Mouse (Mus musculus) midbrain, embryonic 12.5 days (tissue): ENCODE data around the gene 4930449I24Rik. TPM values are rescaled to one million over a fixed set of nuclear protein-coding genes. Genes with fewer than 3 reads are reported as not detected.
"Not testable (repeated sequence)": the region's sequence is repeated elsewhere in the genome, so short reads cannot be mapped to it uniquely, and the experiment has no call there.

Experiments used
- ATAC-seq: fragments of 200-750 bp; cut with Nextera tagmentation; 2 replicates; pipeline ENCODE4 v1.8.0; 2017; ENCODE audit warnings: low read depth, moderate TSS enrichment, moderate library complexity; ENCODE audit not compliant: low FRiP score
- H3K27ac ChIP-seq: fragments of 300-500 bp; sonication (generic); replicated peaks from 2 replicates; pipeline ENCODE4 v1.5.1; 2016; ENCODE audit warnings: mild to moderate bottlenecking
- H3K27me3 ChIP-seq: fragments of 300-500 bp; sonication (generic); 2 replicates; pipeline ENCODE4 v1.6.1; 2016; ENCODE audit warnings: mild to moderate bottlenecking
- H3K36me3 ChIP-seq: fragments of 300-500 bp; sonication (generic); 2 replicates; pipeline ENCODE4 v1.6.1; 2016
- H3K4me1 ChIP-seq: fragments of 300-500 bp; sonication (generic); 2 replicates; pipeline ENCODE4 v1.6.1; 2016
- H3K4me2 ChIP-seq: fragments of 300-500 bp; sonication (generic); replicated peaks from 2 replicates; pipeline ENCODE4 v1.6.1; 2016; ENCODE audit warnings: mild to moderate bottlenecking, moderate library complexity
- H3K4me3 ChIP-seq: fragments of 300-500 bp; sonication (generic); 2 replicates; pipeline ENCODE4 v1.5.1; 2016; ENCODE audit warnings: mild to moderate bottlenecking
- H3K9ac ChIP-seq: fragments of 300-500 bp; sonication (generic); replicated peaks from 2 replicates; pipeline ENCODE4 v1.6.1; 2016; ENCODE audit warnings: mild to moderate bottlenecking, moderate library complexity
- H3K9me3 ChIP-seq: fragments of 300-500 bp; sonication (generic); 2 replicates; pipeline ENCODE4 v1.6.1; 2016; ENCODE audit warnings: mild to moderate bottlenecking
- WGBS: fragments of 180-500 bp; shearing (Covaris S2); methylation state at CpG from one replicate; pipeline ENCODE4 v1.1.7; 2016; 5-methylcytosine and 5-hydroxymethylcytosine counted together
- polyA plus RNA-seq: library from polyadenylated mRNA; unstranded; fragments of >200 nt; fragmentation: Nextera tagmentation; extraction: Ambion mirVana; gene quantifications from 2 replicates; pipeline ENCODE4 v1.2.1, GENCODE M21; 2016

Gene 4930449I24Rik
- polyA plus RNA-seq = not detected in 2 replicates

DNA sequence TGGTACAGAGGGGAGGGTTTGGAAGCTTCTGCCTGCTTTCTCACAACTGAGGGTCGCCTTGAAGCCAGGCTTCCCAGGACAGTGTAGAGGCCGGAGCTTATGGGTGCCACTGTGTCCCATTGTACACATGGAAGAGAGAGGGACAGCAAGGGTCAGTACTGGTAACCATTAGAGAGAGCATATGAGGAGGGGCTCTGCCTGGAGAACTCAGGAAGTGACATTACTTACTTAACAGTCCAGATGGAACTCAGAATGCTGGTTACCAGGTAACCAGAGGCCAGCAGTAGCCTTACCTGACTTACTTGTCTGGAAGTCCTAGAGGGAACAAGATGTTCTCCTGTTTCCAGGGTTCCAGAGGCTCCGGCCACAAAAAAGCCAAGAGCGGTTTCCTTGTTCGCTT, at the start of gene 4930449I24Rik:
Gene 4930449I24Rik, plus strand, starts transcription at position 301 of the 400 bp plus-strand sequence.
- no CpG with 5 or more reads among the region's 5 CpGs for WGBS
- not testable (repeated sequence) for H3K9me3 ChIP-seq, ATAC-seq

GRCm38 (mm10) chr5:146453556-146453955, 48.6 kb upstream of the 4930449I24Rik start:
- H3K36me3 ChIP-seq = peaks cover 32% of the 10 kb centered on the region
- H3K27ac ChIP-seq = no peak overlapping the region
- no peak overlapping the region for H3K9ac ChIP-seq
- H3K4me1 ChIP-seq = no peaks in the 10 kb centered on the region
- no peak for ATAC-seq
- no peak overlapping the region for H3K4me3 ChIP-seq
- WGBS = 91% methylated on average over 6 of the region's 6 CpGs
- no peaks in the 10 kb centered on the region for H3K9me3 ChIP-seq
- no peaks in the 10 kb centered on the region for H3K27me3 ChIP-seq
- H3K4me2 ChIP-seq = no peak overlapping the region

More for the DNA sequence above, at the start of gene 4930449I24Rik:
- H3K4me2 ChIP-seq, H3K4me1 ChIP-seq, H3K27me3 ChIP-seq, H3K9ac ChIP-seq, H3K4me3 ChIP-seq, H3K36me3 ChIP-seq, H3K27ac ChIP-seq: not testable (repeated sequence)

DNA sequence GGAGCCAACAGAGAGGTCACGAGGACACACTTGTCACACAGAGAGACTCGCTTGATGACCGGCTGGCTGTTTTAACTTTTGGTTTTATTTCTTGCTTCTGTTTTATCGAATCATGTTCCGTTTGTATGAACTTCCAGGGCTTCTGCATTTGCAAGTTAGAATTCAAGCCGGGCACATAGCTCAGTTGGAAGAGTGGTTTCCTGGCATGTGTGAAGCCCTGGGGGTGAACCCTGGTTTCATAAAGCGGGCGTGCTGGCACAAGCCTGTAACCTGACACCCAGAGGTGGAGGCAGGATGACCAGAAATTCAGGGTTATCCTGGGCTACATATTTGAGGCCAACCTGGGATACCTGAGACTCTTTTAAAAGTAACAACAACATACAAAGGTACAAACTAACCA, 40.6 kb upstream of the 4930449I24Rik start:
- H3K4me1 ChIP-seq = no peaks in the 10 kb centered on the region
- H3K27me3 ChIP-seq = no peaks in the 10 kb centered on the region
- 87% methylated on average over 8 of the region's 8 CpGs for WGBS
- peaks cover 36% of the 10 kb centered on the region for H3K36me3 ChIP-seq
- no peak overlapping the region for H3K4me2 ChIP-seq
- H3K4me3 ChIP-seq = no peak overlapping the region
- H3K9me3 ChIP-seq = no peaks in the 10 kb centered on the region
- no peak overlapping the region for H3K27ac ChIP-seq
- ATAC-seq = no peak
- H3K9ac ChIP-seq = no peak overlapping the region

- Histone ChIP-seq H3K9ac (no peak overlapping the region), H3K36me3 (peaks cover 42% of the 10 kb centered on the region; the same call in 1 of the 2 replicates), H3K4me3 (no peak overlapping the region), H3K4me1 (no peaks in the 10 kb centered on the region), H3K27me3 (no peaks in the 10 kb centered on the region), H3K4me2 (no peak overlapping the region), H3K27ac (no peak overlapping the region), H3K9me3 (no peaks in the 10 kb centered on the region)
- 95% methylated on average over 19 of the region's 19 CpGs for WGBS
- no peak for ATAC-seq
Observed at GRCm38 (mm10) chr5:146466663-146467062, 35.5 kb upstream of the 4930449I24Rik start.

DNA sequence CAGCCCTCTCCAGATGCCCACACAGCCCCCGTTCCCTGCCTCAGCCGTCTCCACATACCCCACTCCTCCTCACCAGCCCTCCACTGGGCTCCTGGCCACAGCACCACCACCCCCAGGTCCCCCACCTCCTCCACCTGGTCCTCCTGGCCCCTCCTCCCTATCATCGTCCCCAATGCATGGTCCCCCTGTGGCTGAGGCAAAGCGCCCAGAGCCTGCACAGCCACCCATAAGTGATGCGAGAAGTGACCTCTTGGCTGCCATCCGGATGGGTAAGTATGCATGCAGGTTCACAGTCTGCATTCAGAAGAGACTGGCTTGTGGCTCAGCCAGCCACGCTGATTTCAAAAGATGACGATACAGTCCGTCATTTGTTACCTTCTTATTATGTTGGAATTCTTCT, 33.9 kb upstream of the 4930449I24Rik start:
- H3K27ac ChIP-seq = no peak overlapping the region
- peaks cover 45% of the 10 kb centered on the region; the same call in 1 of the 2 replicates for H3K36me3 ChIP-seq
- H3K9me3 ChIP-seq = no peaks in the 10 kb centered on the region
- no peak overlapping the region for H3K9ac ChIP-seq
- no peak for ATAC-seq
- WGBS = 88% methylated on average over 9 of the region's 9 CpGs
- no peak overlapping the region for H3K4me3 ChIP-seq
- H3K4me1 ChIP-seq = no peaks in the 10 kb centered on the region
- H3K27me3 ChIP-seq = no peaks in the 10 kb centered on the region
- no peak overlapping the region for H3K4me2 ChIP-seq

DNA sequence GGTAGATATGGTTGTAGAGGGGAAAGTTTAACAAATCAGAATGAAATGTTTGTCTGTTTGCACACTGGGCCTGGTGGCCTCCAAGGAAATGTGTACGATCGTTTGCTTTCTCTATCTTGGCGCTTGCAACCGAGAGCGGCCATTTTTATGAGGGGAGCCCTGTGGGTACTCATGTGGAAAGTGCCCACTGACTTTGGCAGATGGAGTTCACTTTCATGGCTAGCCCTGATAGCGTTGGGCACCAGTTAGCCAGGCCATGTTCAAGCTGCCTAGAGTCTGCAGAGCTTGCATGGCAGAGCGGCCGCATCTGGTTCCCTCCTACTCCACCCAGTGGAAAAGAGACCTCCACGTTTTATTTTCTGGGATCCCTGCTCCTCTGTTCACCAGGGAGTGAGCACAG, 31.4 kb upstream of the 4930449I24Rik start:
- ATAC-seq = no peak
- H3K4me3 ChIP-seq = no peak overlapping the region
- H3K27ac ChIP-seq = no peak overlapping the region
- peaks cover 44% of the 10 kb centered on the region; the same call in 1 of the 2 replicates for H3K36me3 ChIP-seq
- no peaks in the 10 kb centered on the region for H3K9me3 ChIP-seq
- no peaks in the 10 kb centered on the region for H3K27me3 ChIP-seq
- WGBS = 92% methylated on average over 9 of the region's 9 CpGs
- H3K9ac ChIP-seq = no peak overlapping the region
- H3K4me2 ChIP-seq = no peak overlapping the region
- no peaks in the 10 kb centered on the region for H3K4me1 ChIP-seq

GRCm38 (mm10) chr5:146471311-146471710, 30.9 kb upstream of the 4930449I24Rik start:
- peaks cover 42% of the 10 kb centered on the region; the same call in 1 of the 2 replicates for H3K36me3 ChIP-seq
- no peak overlapping the region for H3K9ac ChIP-seq
- ATAC-seq = no peak
- H3K4me2 ChIP-seq = no peak overlapping the region
- no peak overlapping the region for H3K27ac ChIP-seq
- H3K4me1 ChIP-seq = no peaks in the 10 kb centered on the region
- no peaks in the 10 kb centered on the region for H3K27me3 ChIP-seq
- WGBS = 91% methylated on average over 5 of the region's 5 CpGs
- H3K4me3 ChIP-seq = no peak overlapping the region
- H3K9me3 ChIP-seq = no peaks in the 10 kb centered on the region

GRCm38 (mm10) chr5:146471821-146472220, 30.4 kb upstream of the 4930449I24Rik start:
- no peaks in the 10 kb centered on the region for H3K27me3 ChIP-seq
- no peaks in the 10 kb centered on the region for H3K9me3 ChIP-seq
- H3K4me2 ChIP-seq = no peak overlapping the region
- 94% methylated on average over 12 of the region's 12 CpGs for WGBS
- H3K9ac ChIP-seq = no peak overlapping the region
- H3K36me3 ChIP-seq = peaks cover 39% of the 10 kb centered on the region; the same call in 1 of the 2 replicates
- no peak overlapping the region for H3K27ac ChIP-seq
- H3K4me3 ChIP-seq = no peak overlapping the region
- no peak for ATAC-seq
- H3K4me1 ChIP-seq = no peaks in the 10 kb centered on the region

DNA sequence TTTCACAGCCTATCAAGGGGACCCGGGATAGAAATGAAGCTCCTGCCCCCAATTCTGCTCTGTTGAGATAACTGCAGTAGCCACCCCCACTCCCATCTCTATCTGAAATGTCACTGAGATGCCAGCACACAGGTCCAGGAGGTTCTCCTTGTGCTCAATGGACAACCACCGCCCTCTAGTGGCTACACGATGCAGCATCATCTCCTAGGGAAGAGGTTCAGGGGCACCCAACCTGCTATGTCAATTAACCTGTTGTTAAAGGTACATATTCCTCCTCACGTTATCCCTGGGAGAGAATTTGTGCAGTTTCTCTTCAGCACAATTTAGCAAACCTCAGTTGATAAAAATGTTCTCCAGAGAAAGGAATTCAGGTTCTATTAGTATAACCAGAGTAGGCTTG, 22.6 kb upstream of the 4930449I24Rik start:
- not testable (repeated sequence) for H3K9me3 ChIP-seq, ATAC-seq, H3K27ac ChIP-seq, H3K4me1 ChIP-seq, H3K4me2 ChIP-seq, H3K27me3 ChIP-seq, H3K4me3 ChIP-seq, H3K36me3 ChIP-seq, H3K9ac ChIP-seq
- 15% methylated on average over 4 of the region's 4 CpGs for WGBS

DNA sequence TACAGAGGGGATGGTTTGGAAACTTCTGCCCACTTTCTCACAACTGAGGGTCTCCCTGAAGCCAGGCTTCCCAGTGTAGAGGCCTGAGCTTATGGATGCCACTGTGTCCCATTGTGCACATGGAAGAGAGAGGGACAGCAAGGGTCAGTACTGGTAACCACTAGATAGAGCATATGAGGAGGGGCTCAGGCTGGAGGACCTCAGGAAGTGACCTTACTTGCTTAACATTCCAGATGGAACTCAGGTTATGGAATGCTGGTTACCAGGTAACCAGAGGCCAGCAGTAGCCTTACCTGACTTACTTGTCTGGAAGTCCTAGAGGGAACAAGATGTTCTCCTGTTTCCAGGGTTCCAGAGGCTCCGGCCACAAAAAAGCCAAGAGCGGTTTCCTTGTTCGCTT, 20.5 kb upstream of the 4930449I24Rik start, which contains the start of gene Gm6408:
Gene Gm6408, plus strand, starts transcription at position 301 of the 400 bp plus-strand sequence.
- not testable (repeated sequence) for H3K4me1 ChIP-seq, H3K4me2 ChIP-seq, H3K9me3 ChIP-seq, H3K4me3 ChIP-seq, ATAC-seq, H3K9ac ChIP-seq, H3K27ac ChIP-seq, H3K36me3 ChIP-seq, H3K27me3 ChIP-seq
- 91% methylated on average over 3 of the region's 3 CpGs for WGBS

DNA sequence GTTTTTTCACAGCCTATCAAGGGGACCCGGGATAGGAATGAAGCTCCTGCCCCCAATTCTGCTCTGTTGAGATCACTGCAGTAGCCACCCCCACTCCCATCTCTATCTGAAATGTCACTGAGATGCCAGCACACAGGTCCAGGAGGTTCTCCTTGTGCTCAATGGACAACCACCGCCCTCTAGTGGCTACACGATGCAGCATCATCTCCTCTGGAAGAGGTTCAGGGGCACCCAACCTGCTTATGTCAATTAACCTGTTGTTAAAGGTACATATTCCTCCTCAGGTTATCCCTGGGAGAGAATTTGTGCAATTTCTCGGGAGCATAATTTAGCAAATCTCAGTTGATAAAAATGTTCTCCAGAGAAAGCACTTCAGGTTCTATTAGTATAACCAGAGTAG, 13.2 kb upstream of the 4930449I24Rik start:
- H3K27me3 ChIP-seq, H3K27ac ChIP-seq, H3K4me2 ChIP-seq, H3K36me3 ChIP-seq, ATAC-seq, H3K9ac ChIP-seq, H3K9me3 ChIP-seq, H3K4me3 ChIP-seq, H3K4me1 ChIP-seq: not testable (repeated sequence)
- WGBS = 11% methylated on average over 3 of the region's 4 CpGs

DNA sequence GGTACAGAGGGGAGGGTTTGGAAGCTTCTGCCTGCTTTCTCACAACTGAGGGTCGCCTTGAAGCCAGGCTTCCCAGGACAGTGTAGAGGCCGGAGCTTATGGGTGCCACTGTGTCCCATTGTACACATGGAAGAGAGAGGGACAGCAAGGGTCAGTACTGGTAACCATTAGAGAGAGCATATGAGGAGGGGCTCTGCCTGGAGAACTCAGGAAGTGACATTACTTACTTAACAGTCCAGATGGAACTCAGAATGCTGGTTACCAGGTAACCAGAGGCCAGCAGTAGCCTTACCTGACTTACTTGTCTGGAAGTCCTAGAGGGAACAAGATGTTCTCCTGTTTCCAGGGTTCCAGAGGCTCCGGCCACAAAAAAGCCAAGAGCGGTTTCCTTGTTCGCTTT, 11.1 kb upstream of the 4930449I24Rik start, which contains the start of gene Gm6370:
Gene Gm6370, plus strand, starts transcription at position 301 of the 400 bp plus-strand sequence.
- not testable (repeated sequence) for H3K27me3 ChIP-seq, H3K4me3 ChIP-seq, H3K9ac ChIP-seq, H3K36me3 ChIP-seq, H3K4me2 ChIP-seq, H3K27ac ChIP-seq, H3K9me3 ChIP-seq, H3K4me1 ChIP-seq, ATAC-seq
- no CpG with 5 or more reads among the region's 5 CpGs for WGBS

GRCm38 (mm10) chr5:146513823-146514222, 11.6 kb downstream of the 4930449I24Rik start, which contains the start of gene Gm3402:
Gene Gm3402, plus strand, starts transcription at chr5:146514123.
- not testable (repeated sequence) for ATAC-seq, H3K4me2 ChIP-seq, H3K27ac ChIP-seq, H3K27me3 ChIP-seq, H3K36me3 ChIP-seq, H3K9ac ChIP-seq, H3K9me3 ChIP-seq, H3K4me3 ChIP-seq, H3K4me1 ChIP-seq
- 100% methylated on average over 2 of the region's 5 CpGs for WGBS
